Mouse (Mus musculus): Measurements from ENCODE around the gene Gins1. TPM values are rescaled to one million over a fixed set of nuclear protein-coding genes. Genes with fewer than 3 reads are reported as not detected.
"Not testable (repeated sequence)": the region's sequence is repeated elsewhere in the genome, so short reads cannot be mapped to it uniquely, and the experiment has no call there.

Gins1 gene
- polyA plus RNA-seq, 1 experiment: 53.0 TPM

GRCm38 (mm10) chr2:150934659-150935058 lies 29.5 kb downstream of the Gins1 start:
- H3K4me3 ChIP-seq (ENCODE audit: low read depth, low read length): no peak overlapping the region
- no peak for TF ChIP-seq EP300 (IDR thresholded peaks at IDR 0.05; ENCODE audit: insufficient read depth, low read depth, low read length)
- no peaks in the 10 kb centered on the region for H3K9me3 ChIP-seq (replicated peaks; ENCODE audit: control insufficient read depth, insufficient read depth, low read length, poor library complexity, severe bottlenecking)
- H3K4me1 ChIP-seq (ENCODE audit: control insufficient read depth, insufficient read depth, low read length): no peaks in the 10 kb centered on the region
- H3K36me3 ChIP-seq (ENCODE audit: control insufficient read depth, insufficient read depth, low read length, poor library complexity, severe bottlenecking): peaks cover 6% of the 10 kb centered on the region; the same call in 1 of the 2 replicates
- H3K9ac ChIP-seq (ENCODE audit: low read depth, poor library complexity, severe bottlenecking): no peak overlapping the region
- H3K27ac ChIP-seq (ENCODE audit: insufficient read depth, low read length): no peak overlapping the region
- no peaks in the 10 kb centered on the region for H3K27me3 ChIP-seq (ENCODE audit: control insufficient read depth, insufficient read depth, low read length, poor library complexity, severe bottlenecking)

DNA sequence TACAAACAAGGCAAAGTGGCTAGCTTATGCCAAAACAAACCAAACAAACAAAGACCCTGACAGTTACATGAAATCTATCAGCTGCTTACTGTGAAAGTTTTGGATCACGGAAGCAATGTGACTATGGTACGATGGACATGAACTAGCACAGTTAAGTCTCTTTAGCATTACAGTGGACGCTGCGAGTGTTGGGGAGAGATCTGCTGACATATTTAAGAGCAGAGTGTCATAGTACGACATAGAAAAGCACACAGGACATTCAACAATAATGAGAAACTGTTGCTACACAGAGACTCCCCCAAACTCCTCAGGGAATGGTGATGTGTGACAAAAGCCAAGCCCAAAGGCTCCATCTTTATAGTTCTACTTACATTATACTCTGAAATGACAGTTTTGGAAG lies 38.8 kb downstream of the Gins1 start:
- Histone ChIP-seq H3K36me3 (ENCODE audit: control insufficient read depth, insufficient read depth, low read length, poor library complexity, severe bottlenecking) (no peaks in the 10 kb centered on the region), H3K4me3 (ENCODE audit: low read depth, low read length) (no peak overlapping the region), H3K9ac (ENCODE audit: low read depth, poor library complexity, severe bottlenecking) (no peak overlapping the region), H3K27me3 (ENCODE audit: control insufficient read depth, insufficient read depth, low read length, poor library complexity, severe bottlenecking) (no peaks in the 10 kb centered on the region), H3K9me3 (replicated peaks; ENCODE audit: control insufficient read depth, insufficient read depth, low read length, poor library complexity, severe bottlenecking) (no peaks in the 10 kb centered on the region), H3K4me1 (ENCODE audit: control insufficient read depth, insufficient read depth, low read length) (peaks cover 2% of the 10 kb centered on the region), H3K27ac (ENCODE audit: insufficient read depth, low read length) (no peak overlapping the region)
- TF ChIP-seq CTCF (IDR thresholded peaks at IDR 0.05; ENCODE audit: low read depth, low read length): no peak
- no peak for TF ChIP-seq POLR2A (IDR thresholded peaks at IDR 0.05; ENCODE audit: insufficient read depth, low read length)
- no peak for TF ChIP-seq EP300 (IDR thresholded peaks at IDR 0.05; ENCODE audit: insufficient read depth, low read depth, low read length)

DNA sequence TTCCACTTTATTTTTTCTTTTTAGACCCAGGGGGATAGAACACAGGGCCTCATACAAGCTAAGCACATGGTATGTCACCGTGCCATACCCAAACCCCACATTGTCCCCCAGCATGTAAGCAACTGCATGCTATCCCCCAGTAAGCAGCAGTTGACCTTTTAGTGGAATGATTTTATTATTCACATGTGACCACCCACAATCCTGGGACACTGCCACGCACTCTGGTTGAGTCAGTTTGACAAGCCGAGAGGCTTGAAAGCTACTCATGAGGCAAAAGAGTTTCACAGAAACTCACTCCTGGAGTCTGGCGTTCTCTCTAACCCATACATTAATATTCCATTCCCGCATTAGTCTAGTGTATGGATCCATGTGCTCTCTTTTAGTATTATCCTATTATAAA lies 42.1 kb downstream of the Gins1 start:
- H3K36me3 ChIP-seq (ENCODE audit: control insufficient read depth, insufficient read depth, low read length, poor library complexity, severe bottlenecking); H3K9me3 ChIP-seq (replicated peaks; ENCODE audit: control insufficient read depth, insufficient read depth, low read length, poor library complexity, severe bottlenecking); H3K27me3 ChIP-seq (ENCODE audit: control insufficient read depth, insufficient read depth, low read length, poor library complexity, severe bottlenecking); H3K9ac ChIP-seq (ENCODE audit: low read depth, poor library complexity, severe bottlenecking); H3K4me3 ChIP-seq (ENCODE audit: low read depth, low read length); H3K4me1 ChIP-seq (ENCODE audit: control insufficient read depth, insufficient read depth, low read length): not testable (repeated sequence)
- H3K27ac ChIP-seq (ENCODE audit: insufficient read depth, low read length): peak overlapping the region; percentile 15; the same call in 1 of the 2 replicates

GRCm38 (mm10) chr2:150947880-150948611 lies 42.8 kb downstream of the Gins1 start:
- H3K27me3 ChIP-seq (ENCODE audit: control insufficient read depth, insufficient read depth, low read length, poor library complexity, severe bottlenecking); H3K4me3 ChIP-seq (ENCODE audit: low read depth, low read length); H3K9ac ChIP-seq (ENCODE audit: low read depth, poor library complexity, severe bottlenecking); H3K4me1 ChIP-seq (ENCODE audit: control insufficient read depth, insufficient read depth, low read length); H3K9me3 ChIP-seq (replicated peaks; ENCODE audit: control insufficient read depth, insufficient read depth, low read length, poor library complexity, severe bottlenecking); H3K36me3 ChIP-seq (ENCODE audit: control insufficient read depth, insufficient read depth, low read length, poor library complexity, severe bottlenecking): not testable (repeated sequence)
- H3K27ac ChIP-seq (ENCODE audit: insufficient read depth, low read length): peak overlapping the region; percentile 52
- TF ChIP-seq EP300 (IDR thresholded peaks at IDR 0.05; ENCODE audit: insufficient read depth, low read depth, low read length): peak; percentile 34; the same call in 1 of the 2 replicates

DNA sequence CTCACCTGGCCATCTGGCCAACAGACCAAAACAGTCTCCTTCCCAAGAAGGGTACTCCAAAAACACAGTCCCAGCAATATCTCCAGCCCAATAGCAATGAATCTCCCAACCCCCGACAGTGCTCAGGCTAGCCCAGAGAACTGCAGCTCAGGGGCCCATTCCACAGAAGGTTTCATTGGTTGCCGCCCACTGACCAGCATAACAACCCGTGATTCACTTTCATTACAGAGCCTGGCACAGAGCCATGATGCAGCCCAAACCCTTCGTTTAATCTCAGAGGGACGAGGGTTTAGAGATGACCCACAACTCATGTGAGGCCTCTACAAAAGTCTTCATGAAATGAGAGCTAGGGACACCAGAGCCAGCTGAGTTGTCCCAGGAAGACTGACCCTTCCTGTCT lies 43.6 kb downstream of the Gins1 start:
- H3K27me3 ChIP-seq (ENCODE audit: control insufficient read depth, insufficient read depth, low read length, poor library complexity, severe bottlenecking): no peaks in the 10 kb centered on the region
- H3K27ac ChIP-seq (ENCODE audit: insufficient read depth, low read length): peak overlapping the region; percentile 52
- TF ChIP-seq EP300 (IDR thresholded peaks at IDR 0.05; ENCODE audit: insufficient read depth, low read depth, low read length) (no peak), CTCF (IDR thresholded peaks at IDR 0.05; ENCODE audit: low read depth, low read length) (no peak), POLR2A (IDR thresholded peaks at IDR 0.05; ENCODE audit: insufficient read depth, low read length) (no peak)
- H3K4me3 ChIP-seq (ENCODE audit: low read depth, low read length): no peak overlapping the region
- H3K9ac ChIP-seq (ENCODE audit: low read depth, poor library complexity, severe bottlenecking): no peak overlapping the region
- H3K36me3 ChIP-seq (ENCODE audit: control insufficient read depth, insufficient read depth, low read length, poor library complexity, severe bottlenecking): no peaks in the 10 kb centered on the region
- no peaks in the 10 kb centered on the region for H3K9me3 ChIP-seq (replicated peaks; ENCODE audit: control insufficient read depth, insufficient read depth, low read length, poor library complexity, severe bottlenecking)
- H3K4me1 ChIP-seq (ENCODE audit: control insufficient read depth, insufficient read depth, low read length): peaks cover 2% of the 10 kb centered on the region

DNA sequence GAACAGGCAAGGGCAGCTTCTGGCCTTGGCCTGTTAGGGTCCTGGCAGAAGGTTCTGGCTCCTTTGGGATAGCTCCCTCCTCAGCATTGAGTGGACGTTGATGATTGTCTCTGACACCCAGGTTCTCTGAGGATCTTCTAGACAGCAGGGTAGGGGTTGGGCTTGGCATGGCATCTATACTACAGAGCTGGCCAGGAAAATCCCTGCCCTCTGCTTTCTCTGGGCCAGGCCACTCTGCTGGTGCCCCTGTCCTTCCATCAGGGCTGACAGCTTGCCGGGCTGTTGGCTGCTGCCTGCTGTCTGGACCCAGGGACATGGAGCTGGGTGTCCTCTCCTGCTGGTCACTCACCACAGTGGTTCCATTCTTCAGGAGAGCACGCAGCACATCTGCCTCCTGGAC lies 44.5 kb downstream of the Gins1 start:
- peaks cover 2% of the 10 kb centered on the region for H3K4me1 ChIP-seq (ENCODE audit: control insufficient read depth, insufficient read depth, low read length)
- H3K9me3 ChIP-seq (replicated peaks; ENCODE audit: control insufficient read depth, insufficient read depth, low read length, poor library complexity, severe bottlenecking): no peaks in the 10 kb centered on the region
- no peaks in the 10 kb centered on the region for H3K36me3 ChIP-seq (ENCODE audit: control insufficient read depth, insufficient read depth, low read length, poor library complexity, severe bottlenecking)
- H3K27ac ChIP-seq (ENCODE audit: insufficient read depth, low read length): no peak overlapping the region
- no peak overlapping the region for H3K9ac ChIP-seq (ENCODE audit: low read depth, poor library complexity, severe bottlenecking)
- TF ChIP-seq POLR2A (IDR thresholded peaks at IDR 0.05; ENCODE audit: insufficient read depth, low read length) (no peak), EP300 (IDR thresholded peaks at IDR 0.05; ENCODE audit: insufficient read depth, low read depth, low read length) (no peak), CTCF (IDR thresholded peaks at IDR 0.05; ENCODE audit: low read depth, low read length) (no peak)
- no peak overlapping the region for H3K4me3 ChIP-seq (ENCODE audit: low read depth, low read length)
- H3K27me3 ChIP-seq (ENCODE audit: control insufficient read depth, insufficient read depth, low read length, poor library complexity, severe bottlenecking): no peaks in the 10 kb centered on the region
